Mouse (Mus musculus) adrenal gland, postnatal 14 days (tissue): ENCODE data around the gene Ncf2. TPM values are rescaled to one million over a fixed set of nuclear protein-coding genes. Genes with fewer than 3 reads are reported as not detected.

ENCODE experiments used
- DNase-seq: peaks from one replicate; pipeline ENCODE4 v3.0.0; 2021; ENCODE audit warnings: mixed read lengths
- total RNA-seq: library from RNA; stranded (reverse); gene quantifications from 2 replicates; pipeline ENCODE4 v1.2.3, GENCODE M21; 2021

The Ncf2 gene
- total RNA-seq, 1 experiment from 2014 or later, result 4.9 TPM

GRCm38 (mm10) chr1:152796683-152797263 lies 3.2 kb upstream of the Ncf2 start:
- DNase-seq, result no peak

GRCm38 (mm10) chr1:152798125-152798524 lies 1.9 kb upstream of the Ncf2 start:
- DNase-seq, result no peak

- no peak for DNase-seq
Observed at GRCm38 (mm10) chr1:152800633-152801176, 711 bp downstream of the Ncf2 start.

- no peak for DNase-seq
Observed at GRCm38 (mm10) chr1:152804907-152805306, 4.9 kb downstream of the Ncf2 start.

GRCm38 (mm10) chr1:152807619-152808391 lies 7.8 kb downstream of the Ncf2 start:
- DNase-seq, result no peak

- DNase-seq, result no peak
Observed at GRCm38 (mm10) chr1:152808392-152808680, 8.3 kb downstream of the Ncf2 start.

- DNase-seq, result peak; percentile 30
Observed at GRCm38 (mm10) chr1:152809541-152810252, 9.7 kb downstream of the Ncf2 start.

GRCm38 (mm10) chr1:152810533-152811439 lies 10.8 kb downstream of the Ncf2 start:
- DNase-seq, result no peak

GRCm38 (mm10) chr1:152815265-152815701 lies 15.3 kb downstream of the Ncf2 start:
- peak; percentile 71 for DNase-seq

- DNase-seq, result no peak
Observed at GRCm38 (mm10) chr1:152817027-152817769, 17.2 kb downstream of the Ncf2 start.

- DNase-seq, result peak; percentile 71
Observed at GRCm38 (mm10) chr1:152817794-152818193, 17.8 kb downstream of the Ncf2 start.

- no peak for DNase-seq
Observed at GRCm38 (mm10) chr1:152819558-152819957, 19.6 kb downstream of the Ncf2 start.

GRCm38 (mm10) chr1:152820911-152821695 lies 21.1 kb downstream of the Ncf2 start:
- peak; percentile 21 for DNase-seq

- no peak for DNase-seq
Observed at GRCm38 (mm10) chr1:152821746-152822145, 21.8 kb downstream of the Ncf2 start.

- no peak for DNase-seq
Observed at GRCm38 (mm10) chr1:152824206-152824605, 24.2 kb downstream of the Ncf2 start.

GRCm38 (mm10) chr1:152826446-152826845 lies 26.5 kb downstream of the Ncf2 start:
- DNase-seq, result no peak

GRCm38 (mm10) chr1:152828168-152828567 lies 28.2 kb downstream of the Ncf2 start:
- DNase-seq, result no peak

- no peak for DNase-seq
Observed at GRCm38 (mm10) chr1:152828637-152829355, 28.8 kb downstream of the Ncf2 start.

GRCm38 (mm10) chr1:152830054-152830453 lies 30.1 kb downstream of the Ncf2 start:
- no peak for DNase-seq

- no peak for DNase-seq
Observed at GRCm38 (mm10) chr1:152831003-152831402, 31.0 kb downstream of the Ncf2 start.
